Mouse (Mus musculus) CH12.LX (cell line): Measurements from ENCODE around the gene Colgalt2. TPM values are rescaled to one million over a fixed set of nuclear protein-coding genes. Genes with fewer than 3 reads are reported as not detected.

ENCODE experiments used
- DNase-seq: peaks from one replicate; pipeline ENCODE4 v3.0.0-alpha.2; 2013; ENCODE audit errors: extremely low read depth
- H3K27ac ChIP-seq: 2 replicates; pipeline ENCODE4 v1.5.1; 2012; ENCODE audit warnings: low read depth, mild to moderate bottlenecking, control low read depth, moderate library complexity; ENCODE audit not compliant: insufficient read depth
- H3K27me3 ChIP-seq: replicated peaks from 2 replicates; pipeline ENCODE3; 2012; ENCODE audit warnings: inconsistent platforms
- H3K36me3 ChIP-seq, 2 experiments: replicated peaks in 1 of 2; 2 replicates each; pipeline versions ENCODE3 to v1.6.1; 2012; ENCODE audit warnings: inconsistent platforms in 1 of 2, low read length in 1 of 2, mild to moderate bottlenecking in 1 of 2, mixed read lengths in 1 of 2, moderate library complexity in 1 of 2; ENCODE audit not compliant: control insufficient read depth in 1 of 2, insufficient read depth in 1 of 2
- H3K4me1 ChIP-seq, 2 experiments: 2 replicates each; pipeline ENCODE4 v1.6.1; 2012; ENCODE audit warnings: inconsistent platforms in 1 of 2, moderate library complexity in 1 of 2; ENCODE audit not compliant: insufficient read depth in 2 of 2, control insufficient read depth in 1 of 2
- H3K4me2 ChIP-seq: 2 replicates; pipeline ENCODE4 v1.6.1; 2012; ENCODE audit warnings: low read depth, mild to moderate bottlenecking, control low read depth; ENCODE audit not compliant: poor library complexity, insufficient read depth, severe bottlenecking
- H3K4me3 ChIP-seq, 3 experiments: fragments of 150-350 bp in 1 of 3; sonication (generic) in 1 of 3; replicated peaks in 1 of 3; 2 replicates each; pipeline versions ENCODE3 to v1.5.1; 2011 to 2012; ENCODE audit warnings: low read depth in 2 of 3, low read length in 2 of 3, mild to moderate bottlenecking in 2 of 3, moderate library complexity in 2 of 3, control low read depth in 1 of 3, improper control_type of control experiment in 1 of 3, inconsistent platforms in 1 of 3, mixed read lengths in 1 of 3; ENCODE audit not compliant: poor library complexity in 1 of 3
- H3K79me2 ChIP-seq: replicated peaks from 2 replicates; pipeline ENCODE4 v1.6.1; 2012; ENCODE audit warnings: mild to moderate bottlenecking, moderate library complexity; ENCODE audit not compliant: control insufficient read depth, poor library complexity, insufficient read depth, severe bottlenecking; ENCODE audit errors: extremely low read depth
- H3K9ac ChIP-seq: 2 replicates; pipeline ENCODE4 v1.6.1; 2012; ENCODE audit warnings: low read depth, mild to moderate bottlenecking, control low read depth, moderate library complexity; ENCODE audit not compliant: insufficient read depth
- H3K9me3 ChIP-seq: replicated peaks from 2 replicates; pipeline ENCODE3; 2012; ENCODE audit warnings: low read length, inconsistent platforms, mixed read lengths
- BHLHE40 ChIP-seq: IDR thresholded peaks from 2 replicates; pipeline ENCODE4 v1.6.1; 2011; ENCODE audit warnings: mild to moderate bottlenecking, low read depth, low read length, improper control_type of control experiment
- CTCF ChIP-seq, 2 experiments: IDR thresholded peaks in 1 of 2; conservative IDR thresholded peaks in 1 of 2; 2 replicates each; pipeline ENCODE4 v1.5.1; 2011 to 2012; ENCODE audit warnings: low read depth in 2 of 2, low read length in 2 of 2, improper control_type of control experiment in 1 of 2, inconsistent platforms in 1 of 2, mild to moderate bottlenecking in 1 of 2, moderate library complexity in 1 of 2
- ELF1 ChIP-seq: IDR thresholded peaks from 2 replicates; pipeline ENCODE4 v1.6.1; 2014; ENCODE audit warnings: low read depth, mild to moderate bottlenecking, inconsistent platforms, low read length, improper control_type of control experiment
- EP300 ChIP-seq: IDR thresholded peaks from 2 replicates; pipeline ENCODE4 v1.6.1; 2011; ENCODE audit warnings: low read length, improper control_type of control experiment
- ETS1 ChIP-seq: conservative IDR thresholded peaks from 2 replicates; pipeline ENCODE4 v1.6.1; 2012; ENCODE audit warnings: low read depth, mild to moderate bottlenecking, inconsistent platforms, low read length, improper control_type of control experiment, moderate library complexity
- GABPA ChIP-seq: IDR thresholded peaks from 2 replicates; pipeline ENCODE4 v1.6.1; 2012; ENCODE audit warnings: low read depth, low read length, improper control_type of control experiment, inconsistent platforms; ENCODE audit not compliant: insufficient replicate concordance
- HCFC1 ChIP-seq: IDR thresholded peaks from 2 replicates; pipeline ENCODE4 v1.6.1; 2012; ENCODE audit warnings: low read depth, mild to moderate bottlenecking, inconsistent platforms, low read length, improper control_type of control experiment
- IRF4 ChIP-seq: IDR thresholded peaks from 2 replicates; pipeline ENCODE4 v1.6.1; 2014; ENCODE audit warnings: low read depth, mild to moderate bottlenecking, inconsistent platforms, low read length, improper control_type of control experiment
- JUN ChIP-seq: IDR thresholded peaks from 2 replicates; pipeline ENCODE4 v1.6.1; 2011; ENCODE audit warnings: low read depth, mild to moderate bottlenecking, low read length, improper control_type of control experiment, moderate library complexity; ENCODE audit not compliant: insufficient read depth
- JUND ChIP-seq: conservative IDR thresholded peaks from 2 replicates; pipeline ENCODE4 v1.6.1; 2011; ENCODE audit warnings: low read depth, low read length, improper control_type of control experiment
- KAT2A ChIP-seq: IDR thresholded peaks from 2 replicates; pipeline ENCODE4 v1.6.1; 2012; ENCODE audit warnings: low read length, improper control_type of control experiment, inconsistent platforms; ENCODE audit not compliant: insufficient replicate concordance
- MAFK ChIP-seq: IDR thresholded peaks from 2 replicates; pipeline ENCODE4 v1.6.1; 2011; ENCODE audit warnings: low read length, improper control_type of control experiment; ENCODE audit not compliant: insufficient replicate concordance
- MEF2A ChIP-seq: IDR thresholded peaks from 2 replicates; pipeline ENCODE4 v1.6.1; 2014; ENCODE audit warnings: low read depth, mild to moderate bottlenecking, inconsistent platforms, low read length, improper control_type of control experiment, borderline replicate concordance
- NELFE ChIP-seq: IDR thresholded peaks from 2 replicates; pipeline ENCODE4 v1.6.1; 2011; ENCODE audit warnings: low read depth, low read length, improper control_type of control experiment
- PAX5 ChIP-seq: IDR thresholded peaks from 2 replicates; pipeline ENCODE4 v1.6.1; 2012; ENCODE audit warnings: low read length, inconsistent platforms, mixed read lengths
- RCOR1 ChIP-seq: conservative IDR thresholded peaks from 2 replicates; pipeline ENCODE4 v1.6.1; 2012; ENCODE audit warnings: low read depth, mild to moderate bottlenecking, inconsistent platforms, low read length, improper control_type of control experiment
- SIN3A ChIP-seq: IDR thresholded peaks from 2 replicates; pipeline ENCODE4 v1.6.1; 2012; ENCODE audit warnings: low read length, improper control_type of control experiment, inconsistent platforms
- SMC3 ChIP-seq: IDR thresholded peaks from 2 replicates; pipeline ENCODE4 v1.6.1; 2011; ENCODE audit warnings: low read depth, low read length, improper control_type of control experiment
- ZC3H11A ChIP-seq: IDR thresholded peaks from 2 replicates; pipeline ENCODE4 v1.6.1; 2012; ENCODE audit warnings: low read depth, mild to moderate bottlenecking, inconsistent platforms, low read length, improper control_type of control experiment
- ZKSCAN1 ChIP-seq: IDR thresholded peaks from 2 replicates; pipeline ENCODE4 v1.6.1; 2012; ENCODE audit warnings: low read depth, inconsistent platforms, low read length, improper control_type of control experiment, borderline replicate concordance
- ZMIZ1 ChIP-seq: IDR thresholded peaks from 2 replicates; pipeline ENCODE4 v1.6.1; 2012; ENCODE audit warnings: low read depth, mild to moderate bottlenecking, inconsistent platforms, low read length, improper control_type of control experiment
- ZNF384 ChIP-seq: IDR thresholded peaks from 2 replicates; pipeline ENCODE4 v1.6.1; 2012; ENCODE audit warnings: low read depth, low read length, improper control_type of control experiment, inconsistent platforms
- dilution Hi-C: fragments of 300-500 bp; cut with MboI; formaldehyde crosslinking; loops from 2 replicates; pipeline ENCODE4 v1.14.3; 2020; ENCODE audit warnings: low sequenced_read_pairs; ENCODE audit not compliant: extremely low pct_unique_long_range_greater_than_20kb, extremely low pct_ligation_motif_present
- in situ Hi-C: fragments of 300-500 bp; cut with MboI; formaldehyde crosslinking; loops from 3 replicates; pipeline ENCODE4 v1.14.3; 2019; ENCODE audit warnings: low sequenced_read_pairs, low pct_ligation_motif_present, low pct_unique_long_range_greater_than_20kb, mixed read lengths
- polyA plus RNA-seq: library from polyadenylated mRNA; unstranded; fragments of >175 nt; gene quantifications from 2 replicates; pipeline ENCODE4 v1.2.1, GENCODE M21; 2012; ENCODE audit warnings: low read depth; ENCODE audit not compliant: insufficient read length
- total RNA-seq, 2 experiments: library from RNA; depleted of rRNA; stranded (reverse); fragments of 300-350 nt in 1 of 2; fragments of >200 nt in 1 of 2; gene quantifications; 2 replicates each; pipeline ENCODE4 v1.2.3; 2012 to 2014

Colgalt2 gene
- total and polyA plus RNA-seq, 3 experiments: not detected

GRCm38 (mm10) chr1:152540304-152540887 lies 140.8 kb downstream of the Colgalt2 start:
- no peaks in the 10 kb centered on the region for H3K79me2 ChIP-seq
- dilution Hi-C loops (no loop called here), in situ Hi-C loops (loop anchor here (25.0 kb wide), 3 partner anchors 372 to 847 kb away; partner anchors contain the start of gene Smg7)
- no peak for DNase-seq
- no peaks in the 10 kb centered on the region for H3K9me3 ChIP-seq
- H3K4me2 ChIP-seq: no peak overlapping the region
- no peak overlapping the region for H3K27ac ChIP-seq
- H3K4me3 ChIP-seq: no peak overlapping the region
- H3K9ac ChIP-seq: no peak overlapping the region
- 0 out of 2 replicates have a peak, but pooled peaks have one; percentile 15 for TF ChIP-seq EP300
- no peak for TF ChIP-seq ZC3H11A
- H3K4me1 ChIP-seq: peaks cover 2 to 33% of the 10 kb centered on the region in 2 experiments
- peaks cover 0 to 2% of the 10 kb centered on the region in 2 experiments for H3K36me3 ChIP-seq
- no peaks in the 10 kb centered on the region for H3K27me3 ChIP-seq

- in situ Hi-C loops (loop anchor here (25.0 kb wide), 3 partner anchors 369 to 844 kb away; partner anchors contain the start of gene Smg7), dilution Hi-C loops (no loop called here)
These were observed 143.2 kb downstream of the Colgalt2 start for GRCm38 (mm10) chr1:152542747-152543378.

GRCm38 (mm10) chr1:152543449-152544159 lies 144.0 kb downstream of the Colgalt2 start:
- no peak for DNase-seq
- no peak for TF ChIP-seq JUN
- TF ChIP-seq EP300: no peak
- no peak for TF ChIP-seq ETS1
- no peak for TF ChIP-seq IRF4
- TF ChIP-seq CTCF (conservative IDR thresholded peaks at IDR 0.05 in 1 of 2, IDR thresholded peaks at IDR 0.05 in 1 of 2; ENCODE audit: low read depth in 2 of 2, low read length in 2 of 2): no peak
- TF ChIP-seq NELFE: no peak
- TF ChIP-seq SIN3A: no peak
- no peak for TF ChIP-seq MAFK
- TF ChIP-seq GABPA: no peak
- no peak for TF ChIP-seq ELF1
- TF ChIP-seq ZKSCAN1: no peak
- no peak for TF ChIP-seq RCOR1
- TF ChIP-seq, all 38 proteins: peak for 0
- in situ Hi-C loops (loop anchor here (25.0 kb wide), 3 partner anchors 369 to 844 kb away; partner anchors contain the start of gene Smg7), dilution Hi-C loops (no loop called here)
- no peak overlapping the region for H3K4me2 ChIP-seq
- no peaks in the 10 kb centered on the region for H3K9me3 ChIP-seq
- H3K27ac ChIP-seq: no peak overlapping the region
- no peak overlapping the region for H3K9ac ChIP-seq
- no peaks in the 10 kb centered on the region for H3K27me3 ChIP-seq
- no peaks in the 10 kb centered on the region for H3K36me3 ChIP-seq
- peaks cover 0 to 22% of the 10 kb centered on the region in 2 experiments; a peak in 3 of 4 replicates for H3K4me1 ChIP-seq
- H3K79me2 ChIP-seq: no peaks in the 10 kb centered on the region
- H3K4me3 ChIP-seq: no peak overlapping the region

More at GRCm38 (mm10) chr1:152542747-152543378, 143.2 kb downstream of the Colgalt2 start:
- no peak overlapping the region for H3K4me2 ChIP-seq
- no peak overlapping the region for H3K4me3 ChIP-seq
- H3K4me1 ChIP-seq: peaks cover 0 to 22% of the 10 kb centered on the region in 2 experiments; a peak in 3 of 4 replicates
- DNase-seq: no peak
- no peak overlapping the region for H3K27ac ChIP-seq
- H3K9ac ChIP-seq: no peak overlapping the region
- TF ChIP-seq HCFC1: no peak
- TF ChIP-seq ZMIZ1: no peak
- TF ChIP-seq JUND: no peak
- TF ChIP-seq KAT2A: no peak
- no peak for TF ChIP-seq ZNF384
- no peak for TF ChIP-seq PAX5
- no peak for TF ChIP-seq MEF2A
- TF ChIP-seq SMC3: no peak
- TF ChIP-seq ZC3H11A: no peak
- TF ChIP-seq ETS1: no peak
- no peak for TF ChIP-seq BHLHE40
- no peaks in the 10 kb centered on the region for H3K27me3 ChIP-seq
- no peaks in the 10 kb centered on the region for H3K9me3 ChIP-seq
- no peaks in the 10 kb centered on the region for H3K36me3 ChIP-seq
- H3K79me2 ChIP-seq: no peaks in the 10 kb centered on the region
